ENCODE assay signal across 15 mouse cellular contexts in the genomic region with DNA sequence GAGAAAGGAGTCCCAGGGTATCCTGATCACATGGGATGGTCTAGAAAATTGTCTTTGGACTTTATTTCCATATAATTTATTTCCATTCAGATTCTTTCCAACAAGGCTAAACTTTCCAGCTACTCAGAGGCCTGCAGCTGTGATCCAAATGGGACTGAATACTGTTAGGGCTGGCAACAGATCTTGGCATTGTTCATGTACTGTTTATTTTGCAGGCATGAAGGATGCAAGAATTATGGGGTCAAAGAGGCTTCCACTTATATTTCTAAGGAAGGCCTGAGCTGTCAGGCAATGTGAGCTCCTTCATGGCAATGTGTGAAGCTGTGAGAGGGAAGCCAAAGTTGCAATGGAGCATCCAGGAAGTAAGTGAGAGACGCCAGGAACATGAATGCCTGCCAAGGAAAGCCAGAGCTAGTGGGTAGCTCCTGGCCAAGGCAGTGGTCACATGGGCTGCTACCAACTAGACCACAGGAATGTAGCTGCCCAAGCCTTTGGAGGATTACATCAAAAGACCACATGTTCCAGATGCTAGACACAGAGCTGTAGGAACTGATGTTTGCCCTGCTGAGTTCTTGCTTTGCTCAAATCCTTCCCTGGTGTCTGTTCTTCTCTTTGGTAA.
A peak's percentile ranks its signal among the peaks of the same experiment; 100 is the strongest.
DNase-seq lines count a peak whose midpoint lies in the region; ATAC-seq lines count a peak whose summit lies in the region.
"Had no signal": no experiment of that assay in that cellular context is flagged by ENCODE, and none has a peak within 500 bp of the region (broad histone marks: within the 10 kb centered on the region; RNA-seq: fewer than 3 reads in every experiment).

No protein-coding gene starts in this region.

- DNase-seq in kidney, adult 11 months = peak; percentile 2
- DNase-seq in kidney, postnatal 36 days = no peak
- DNase-seq in ovary, postnatal 14 days (ENCODE audit: low spot score) = peak; percentile 1
- no peak for DNase-seq in ovary, adult 18-20 months (ENCODE audit: low spot score)
- peak; percentile 39 for DNase-seq in gastrocnemius, postnatal 10 days
- DNase-seq in lung, postnatal 4 days = peak; percentile 24 to 63
- DNase-seq in adrenal gland, adult 8-10 months = no peak
- DNase-seq: adrenal gland, postnatal 25 days; cerebellum, adult 9-10 months; thymus, postnatal 4 days had no signal

- H3K9ac ChIP-seq in heart, embryonic 11.5 days (ENCODE audit: low read depth, low read length) = no peak overlapping the region
- H3K9ac ChIP-seq: heart, embryonic 13.5 days; intestine, embryonic 15.5 days had no signal

- H3K27ac ChIP-seq in heart, embryonic 11.5 days (ENCODE audit: low read depth, low read length) = no peak overlapping the region
- H3K27ac ChIP-seq: forebrain, embryonic 10.5 days; heart, embryonic 13.5 days; intestine, embryonic 15.5 days had no signal

- no peak for ATAC-seq in heart, embryonic 11.5 days (replicated peaks; ENCODE audit: insufficient number of reproducible peaks, low FRiP score, low TSS enrichment)
- ATAC-seq: intestine, embryonic 15.5 days had no signal

- H3K9me3 ChIP-seq in heart, embryonic 11.5 days (replicated peaks; ENCODE audit: control insufficient read depth, low read length) = no peaks in the 10 kb centered on the region
- H3K9me3 ChIP-seq: heart, embryonic 13.5 days; intestine, embryonic 15.5 days had no signal

- no peak overlapping the region for H3K4me2 ChIP-seq in heart, embryonic 11.5 days
- H3K4me2 ChIP-seq: heart, embryonic 13.5 days; intestine, embryonic 15.5 days; liver, embryonic 11.5 days had no signal

- no peaks in the 10 kb centered on the region for H3K27me3 ChIP-seq in heart, embryonic 11.5 days (ENCODE audit: control insufficient read depth, insufficient read depth, low read length)
- H3K27me3 ChIP-seq: heart, embryonic 13.5 days; intestine, embryonic 15.5 days had no signal

- no peak overlapping the region for H3K4me3 ChIP-seq in heart, embryonic 11.5 days (ENCODE audit: low read depth, low read length)
- H3K4me3 ChIP-seq: forebrain, embryonic 10.5 days; heart, embryonic 13.5 days; intestine, embryonic 15.5 days had no signal

- 54% methylated on average over 1 of the region's 1 CpGs for WGBS in heart, embryonic 11.5 days (ENCODE audit: insufficient replicate concordance)

- H3K36me3 ChIP-seq in heart, embryonic 11.5 days (ENCODE audit: control insufficient read depth, insufficient read depth, low read length) = no peaks in the 10 kb centered on the region
- H3K36me3 ChIP-seq: forebrain, embryonic 10.5 days; heart, embryonic 13.5 days; intestine, embryonic 15.5 days had no signal

- no peaks in the 10 kb centered on the region for H3K4me1 ChIP-seq in heart, embryonic 11.5 days (ENCODE audit: control insufficient read depth, insufficient read depth, low read length)
- H3K4me1 ChIP-seq: forebrain, embryonic 10.5 days; intestine, embryonic 15.5 days had no signal

Comparison
In these comparisons a context has a peak if more than half of its experiments do, and no peak if none do; other contexts are left out.
1. DNase-seq: peak in kidney, adult 11 months (single experiment), ovary, postnatal 14 days (single experiment), gastrocnemius, postnatal 10 days (single experiment) and lung, postnatal 4 days (2 of 2); none in kidney, postnatal 36 days (0 of 2), ovary, adult 18-20 months (single experiment) and adrenal gland, adult 8-10 months (single experiment).